Mouse (Mus musculus) MEL (cell line): ENCODE results near the gene Zfp664. TPM values are rescaled to one million over a fixed set of nuclear protein-coding genes. Genes with fewer than 3 reads are reported as not detected.

ENCODE experiments used
- DNase-seq: peaks from one replicate; pipeline ENCODE4 v3.0.0; 2011; ENCODE audit warnings: low read depth, low spot score
- H3K27ac ChIP-seq: 2 replicates; pipeline ENCODE4 v1.5.1; 2012; ENCODE audit warnings: low read depth, mild to moderate bottlenecking, control low read depth, low read length, moderate library complexity; ENCODE audit not compliant: control insufficient read depth
- H3K27me3 ChIP-seq, 2 experiments: fragments of 150-350 bp in 1 of 2; sonication (generic) in 1 of 2; 2 replicates each; pipeline ENCODE4 v1.6.1; 2012; ENCODE audit warnings: low read length in 2 of 2, mild to moderate bottlenecking in 2 of 2, improper control_type of control experiment in 1 of 2, moderate library complexity in 1 of 2; ENCODE audit not compliant: insufficient read depth in 2 of 2, control insufficient read depth in 1 of 2
- H3K36me3 ChIP-seq, 2 experiments: 2 replicates each; pipeline ENCODE4 v1.6.1; 2012 to 2014; ENCODE audit warnings: low read length in 2 of 2, improper control_type of control experiment in 1 of 2, inconsistent platforms in 1 of 2, mild to moderate bottlenecking in 1 of 2; ENCODE audit not compliant: insufficient read depth in 2 of 2, control insufficient read depth in 1 of 2
- H3K4me1 ChIP-seq, 2 experiments: fragments of 150-350 bp in 1 of 2; sonication (generic) in 1 of 2; 2 replicates each; pipeline ENCODE4 v1.6.1; 2012; ENCODE audit warnings: low read length in 2 of 2, improper control_type of control experiment in 1 of 2, mild to moderate bottlenecking in 1 of 2; ENCODE audit not compliant: insufficient read depth in 2 of 2, control insufficient read depth in 1 of 2
- H3K4me3 ChIP-seq, 2 experiments: fragments of 150-350 bp in 1 of 2; sonication (generic) in 1 of 2; 2 replicates each; pipeline ENCODE4 v1.5.1; 2012; ENCODE audit warnings: low read depth in 2 of 2, low read length in 2 of 2, mild to moderate bottlenecking in 2 of 2, moderate library complexity in 2 of 2, control low read depth in 1 of 2, improper control_type of control experiment in 1 of 2; ENCODE audit not compliant: control insufficient read depth in 1 of 2, insufficient read depth in 1 of 2
- H3K79me2 ChIP-seq: 2 replicates; pipeline ENCODE4 v1.6.1; 2012; ENCODE audit warnings: mild to moderate bottlenecking, low read length, moderate library complexity; ENCODE audit not compliant: control insufficient read depth, poor library complexity, insufficient read depth
- H3K9ac ChIP-seq: 2 replicates; pipeline ENCODE4 v1.6.1; 2012; ENCODE audit warnings: low read depth, mild to moderate bottlenecking, control low read depth, low read length, moderate library complexity; ENCODE audit not compliant: control insufficient read depth, poor library complexity, severe bottlenecking
- H3K9me3 ChIP-seq: fragments of 150-350 bp; sonication (generic); replicated peaks from 2 replicates; pipeline ENCODE4 v1.6.1; 2012; ENCODE audit warnings: mild to moderate bottlenecking, low read length, improper control_type of control experiment, moderate library complexity; ENCODE audit not compliant: insufficient read depth
- BHLHE40 ChIP-seq: IDR thresholded peaks from 2 replicates; pipeline ENCODE4 v1.6.1; 2012; ENCODE audit warnings: low read depth, mild to moderate bottlenecking, inconsistent platforms, low read length, improper control_type of control experiment, borderline replicate concordance
- CHD1 ChIP-seq: IDR thresholded peaks from 2 replicates; pipeline ENCODE4 v1.6.1; 2012; ENCODE audit warnings: low read depth, mild to moderate bottlenecking, inconsistent platforms, low read length, improper control_type of control experiment
- CHD2 ChIP-seq: IDR thresholded peaks from 2 replicates; pipeline ENCODE4 v1.6.1; 2011; ENCODE audit warnings: low read length, improper control_type of control experiment
- CTCF ChIP-seq, 3 experiments: IDR thresholded peaks in 2 of 3; conservative IDR thresholded peaks in 1 of 3; 2 replicates each; pipeline ENCODE4 v1.5.1; 2011 to 2012; ENCODE audit warnings: low read length in 3 of 3, low read depth in 2 of 3, mild to moderate bottlenecking in 2 of 3, improper control_type of control experiment in 1 of 3, inconsistent platforms in 1 of 3, mixed read lengths in 1 of 3, moderate library complexity in 1 of 3; ENCODE audit not compliant: control insufficient read depth in 1 of 3, insufficient read depth in 1 of 3, poor library complexity in 1 of 3, severe bottlenecking in 1 of 3
- E2F4 ChIP-seq: IDR thresholded peaks from 2 replicates; pipeline ENCODE4 v1.6.1; 2011; ENCODE audit warnings: low read depth, low read length, improper control_type of control experiment, borderline replicate concordance
- ELF1 ChIP-seq: IDR thresholded peaks from 2 replicates; pipeline ENCODE4 v1.6.1; 2014; ENCODE audit warnings: low read depth, mild to moderate bottlenecking, inconsistent platforms, low read length, improper control_type of control experiment, moderate library complexity
- EP300 ChIP-seq, 2 experiments: IDR thresholded peaks; 2 replicates each; pipeline ENCODE4 v1.6.1; 2011; ENCODE audit warnings: improper control_type of control experiment in 2 of 2, low read length in 2 of 2, low read depth in 1 of 2, mild to moderate bottlenecking in 1 of 2
- HCFC1 ChIP-seq: IDR thresholded peaks from 2 replicates; pipeline ENCODE4 v1.6.1; 2012; ENCODE audit warnings: low read depth, mild to moderate bottlenecking, inconsistent platforms, low read length, improper control_type of control experiment, moderate library complexity
- JUND ChIP-seq: IDR thresholded peaks from 2 replicates; pipeline ENCODE4 v1.6.1; 2011; ENCODE audit warnings: low read depth, mild to moderate bottlenecking, improper control_type of control experiment, low read length
- KAT2A ChIP-seq: conservative IDR thresholded peaks from 2 replicates; pipeline ENCODE4 v1.6.1; 2012; ENCODE audit warnings: low read depth, low read length, improper control_type of control experiment, inconsistent platforms
- MAFK ChIP-seq: IDR thresholded peaks from 2 replicates; pipeline ENCODE4 v1.6.1; 2011; ENCODE audit warnings: low read depth, mild to moderate bottlenecking, low read length, improper control_type of control experiment, borderline replicate concordance
- MAX ChIP-seq: IDR thresholded peaks from 2 replicates; pipeline ENCODE4 v1.6.1; 2011; ENCODE audit warnings: low read length, improper control_type of control experiment
- MAZ ChIP-seq: IDR thresholded peaks from 2 replicates; pipeline ENCODE4 v1.6.1; 2012; ENCODE audit warnings: low read depth, mild to moderate bottlenecking, inconsistent platforms, low read length, improper control_type of control experiment
- MEF2A ChIP-seq: IDR thresholded peaks from 2 replicates; pipeline ENCODE4 v1.6.1; 2014; ENCODE audit warnings: low read depth, mild to moderate bottlenecking, inconsistent platforms, low read length, improper control_type of control experiment; ENCODE audit not compliant: poor library complexity, insufficient replicate concordance, severe bottlenecking; ENCODE audit errors: extremely low read depth
- MXI1 ChIP-seq: IDR thresholded peaks from 2 replicates; pipeline ENCODE4 v1.6.1; 2011; ENCODE audit warnings: mild to moderate bottlenecking, low read depth, low read length, improper control_type of control experiment
- MYC ChIP-seq: IDR thresholded peaks from 2 replicates; pipeline ENCODE4 v1.6.1; 2011; ENCODE audit warnings: low read depth, mild to moderate bottlenecking, low read length, improper control_type of control experiment, moderate library complexity
- NRF1 ChIP-seq: IDR thresholded peaks from 2 replicates; pipeline ENCODE4 v1.6.1; 2014; ENCODE audit warnings: low read depth, mild to moderate bottlenecking, inconsistent platforms, low read length, improper control_type of control experiment, moderate library complexity; ENCODE audit not compliant: poor library complexity, insufficient read depth, severe bottlenecking
- POLR2AphosphoS2 ChIP-seq: IDR thresholded peaks from 2 replicates; pipeline ENCODE4 v1.6.1; 2011; ENCODE audit warnings: low read length, improper control_type of control experiment
- POLR2AphosphoS5 ChIP-seq: IDR thresholded peaks from 2 replicates; pipeline ENCODE4 v1.6.1; 2012; ENCODE audit warnings: low read depth, borderline replicate concordance, mild to moderate bottlenecking, inconsistent platforms, low read length, moderate library complexity, mixed read lengths
- RAD21 ChIP-seq: IDR thresholded peaks from 2 replicates; pipeline ENCODE4 v1.6.1; 2011; ENCODE audit warnings: mild to moderate bottlenecking, low read depth, low read length, improper control_type of control experiment
- RCOR1 ChIP-seq: IDR thresholded peaks from 2 replicates; pipeline ENCODE4 v1.6.1; 2012; ENCODE audit warnings: low read depth, mild to moderate bottlenecking, inconsistent platforms, low read length, improper control_type of control experiment
- SIN3A ChIP-seq: IDR thresholded peaks from 2 replicates; pipeline ENCODE4 v1.6.1; 2012; ENCODE audit warnings: low read length, improper control_type of control experiment, inconsistent platforms
- SMC3 ChIP-seq: IDR thresholded peaks from 2 replicates; pipeline ENCODE4 v1.6.1; 2011; ENCODE audit warnings: low read depth, low read length, improper control_type of control experiment
- TCF12 ChIP-seq: IDR thresholded peaks from 2 replicates; pipeline ENCODE4 v1.6.1; 2014; ENCODE audit warnings: low read depth, mild to moderate bottlenecking, inconsistent platforms, low read length, improper control_type of control experiment, moderate library complexity
- UBTF ChIP-seq: IDR thresholded peaks from 2 replicates; pipeline ENCODE4 v1.6.1; 2012; ENCODE audit warnings: low read depth, mild to moderate bottlenecking, inconsistent platforms, low read length, improper control_type of control experiment, moderate library complexity, borderline replicate concordance; ENCODE audit not compliant: insufficient read depth
- USF1 ChIP-seq: IDR thresholded peaks from 2 replicates; pipeline ENCODE4 v1.6.1; 2014; ENCODE audit warnings: low read depth, mild to moderate bottlenecking, inconsistent platforms, low read length, improper control_type of control experiment, moderate library complexity
- USF2 ChIP-seq, 2 experiments: IDR thresholded peaks; 2 replicates each; pipeline ENCODE4 v1.6.1; 2011 to 2012; ENCODE audit warnings: improper control_type of control experiment in 2 of 2, low read length in 2 of 2, borderline replicate concordance in 1 of 2, inconsistent platforms in 1 of 2, low read depth in 1 of 2, mild to moderate bottlenecking in 1 of 2; ENCODE audit not compliant: insufficient read depth in 1 of 2
- ZC3H11A ChIP-seq: IDR thresholded peaks from 2 replicates; pipeline ENCODE4 v1.6.1; 2012; ENCODE audit warnings: low read depth, mild to moderate bottlenecking, inconsistent platforms, low read length, improper control_type of control experiment
- ZNF384 ChIP-seq: IDR thresholded peaks from 2 replicates; pipeline ENCODE4 v1.6.1; 2012; ENCODE audit warnings: low read depth, mild to moderate bottlenecking, inconsistent platforms, low read length, improper control_type of control experiment
- polyA plus RNA-seq, 2 experiments: library from polyadenylated mRNA; stranded (reverse) in 1 of 2; unstranded in 1 of 2; fragments of >175 nt in 1 of 2; fragments of >200 nt in 1 of 2; gene quantifications; 2 replicates each; pipeline versions ENCODE4 v1.2.1 to v1.2.4; 2012; ENCODE audit warnings: low replicate concordance in 2 of 2, low read depth in 1 of 2; ENCODE audit not compliant: insufficient read length in 2 of 2, insufficient read depth in 1 of 2, missing spikeins in 1 of 2
- total RNA-seq: library from RNA; depleted of rRNA; stranded (reverse); fragments of 300-350 nt; gene quantifications from 2 replicates; pipeline ENCODE4 v1.2.3, GENCODE M21; 2012

Zfp664 gene
- total and polyA plus RNA-seq, 3 experiments = 18.6 to 205 (median 37.7) TPM

DNA sequence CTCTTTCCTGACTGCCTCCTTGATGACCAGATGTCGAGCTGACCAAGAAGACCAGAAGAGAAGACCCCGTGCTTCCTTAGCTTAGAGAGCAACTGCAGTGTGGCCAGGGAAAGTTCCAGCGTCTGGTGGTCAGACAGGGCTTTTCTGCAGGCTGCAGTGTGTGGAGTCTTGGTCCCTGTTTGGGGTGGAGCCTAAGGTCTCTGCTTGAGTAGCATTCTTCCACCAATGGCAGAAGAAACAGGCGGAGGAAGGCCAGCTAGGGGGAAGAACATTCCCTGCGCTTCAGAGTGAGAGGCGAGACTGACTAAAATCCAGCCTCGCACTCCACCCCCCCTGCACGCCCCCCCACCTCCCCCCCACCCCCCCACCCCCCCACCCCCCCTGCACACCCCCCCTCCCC, 33.6 kb downstream of the Zfp664 start:
- Histone ChIP-seq H3K9ac (no peak overlapping the region), H3K9me3 (no peaks in the 10 kb centered on the region), H3K27ac (no peak overlapping the region), H3K4me3 (no peak overlapping the region), H3K4me1 (no peaks in the 10 kb centered on the region; a peak in 1 of 4 replicates), H3K79me2 (no peaks in the 10 kb centered on the region), H3K27me3 (no peaks in the 10 kb centered on the region), H3K36me3 (no peaks in the 10 kb centered on the region)
- DNase-seq = no peak
- TF ChIP-seq ELF1 (no peak), MAZ (no peak), CHD1 (no peak), CHD2 (no peak), ZNF384 (no peak), MXI1 (no peak), RCOR1 (no peak), E2F4 (no peak), BHLHE40 (no peak), SIN3A (no peak), MEF2A (no peak), POLR2AphosphoS5 (no peak), MAX (no peak), EP300 (IDR thresholded peaks at IDR 0.05; ENCODE audit: low read depth in 1 of 2, low read length in 2 of 2) (no peak), POLR2AphosphoS2 (no peak), USF2 (IDR thresholded peaks at IDR 0.05; ENCODE audit: borderline replicate concordance in 1 of 2, insufficient read depth in 1 of 2, low read depth in 1 of 2, low read length in 2 of 2) (no peak), JUND (no peak)

DNA sequence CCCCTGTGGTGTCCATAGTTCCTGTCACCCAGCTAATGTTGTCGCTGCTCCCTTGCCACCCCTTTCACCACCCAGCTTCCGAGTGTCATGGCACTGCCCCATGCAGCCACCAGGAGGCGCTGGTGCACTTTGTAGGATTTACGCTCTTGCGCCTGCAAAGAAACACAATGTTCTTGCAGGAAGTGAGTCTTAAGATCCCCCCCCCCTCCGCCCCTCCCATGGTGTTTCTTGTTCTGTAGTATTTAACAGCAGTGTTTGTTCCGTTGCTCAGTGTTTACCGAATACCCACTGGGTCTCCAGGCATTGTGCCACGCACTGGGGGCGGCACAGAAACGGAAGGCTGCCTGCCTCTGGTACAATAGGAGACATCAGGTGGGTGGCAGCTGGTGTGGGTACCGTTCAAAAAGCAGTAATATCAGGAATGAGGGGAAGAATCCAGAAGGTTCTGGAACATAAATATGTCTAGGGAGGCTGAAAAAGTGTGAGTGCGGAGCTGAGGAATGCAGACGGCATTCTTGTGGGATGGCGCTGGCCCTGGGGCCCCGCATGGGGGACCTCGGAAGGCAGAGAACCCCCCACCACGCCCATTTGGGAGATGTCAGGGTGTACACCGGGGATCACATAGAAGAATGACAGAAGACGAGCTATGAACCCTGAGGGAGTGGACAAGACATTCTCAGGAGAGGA, 37.6 kb downstream of the Zfp664 start:
- Histone ChIP-seq H3K79me2 (no peaks in the 10 kb centered on the region), H3K4me3 (no peak overlapping the region), H3K36me3 (no peaks in the 10 kb centered on the region), H3K27me3 (no peaks in the 10 kb centered on the region), H3K27ac (no peak overlapping the region), H3K4me1 (no peaks in the 10 kb centered on the region; a peak in 1 of 4 replicates), H3K9me3 (no peaks in the 10 kb centered on the region), H3K9ac (no peak overlapping the region)
- TF ChIP-seq MAZ (peak; percentile 53; the same call in 1 of the 2 replicates), ZC3H11A (peak; percentile 89), HCFC1 (no peak), RAD21 (peak; percentile 87), UBTF (no peak), KAT2A (no peak), SIN3A (0 out of 2 replicates have a peak, but pooled peaks have one; percentile 43), SMC3 (peak; percentile 93), CTCF (IDR thresholded peaks at IDR 0.05 in 2 of 3, conservative IDR thresholded peaks at IDR 0.05 in 1 of 3; ENCODE audit: control insufficient read depth in 1 of 3, insufficient read depth in 1 of 3, low read depth in 2 of 3, low read length in 3 of 3, poor library complexity in 1 of 3, severe bottlenecking in 1 of 3) (peak; percentile 90 to 98 (median 94)), TCF12 (no peak), NRF1 (no peak), MYC (no peak), USF2 (IDR thresholded peaks at IDR 0.05; ENCODE audit: borderline replicate concordance in 1 of 2, insufficient read depth in 1 of 2, low read depth in 1 of 2, low read length in 2 of 2) (no peak), MAFK (no peak), CHD2 (no peak), EP300 (IDR thresholded peaks at IDR 0.05; ENCODE audit: low read depth in 1 of 2, low read length in 2 of 2) (no peak), USF1 (no peak)
- peak; percentile 80 for DNase-seq
